Mouse (Mus musculus): ENCODE data around the gene Ube2s.
"Not testable (repeated sequence)": the region's sequence is repeated elsewhere in the genome, so short reads cannot be mapped to it uniquely, and the experiment has no call there.

Ube2s gene

DNA sequence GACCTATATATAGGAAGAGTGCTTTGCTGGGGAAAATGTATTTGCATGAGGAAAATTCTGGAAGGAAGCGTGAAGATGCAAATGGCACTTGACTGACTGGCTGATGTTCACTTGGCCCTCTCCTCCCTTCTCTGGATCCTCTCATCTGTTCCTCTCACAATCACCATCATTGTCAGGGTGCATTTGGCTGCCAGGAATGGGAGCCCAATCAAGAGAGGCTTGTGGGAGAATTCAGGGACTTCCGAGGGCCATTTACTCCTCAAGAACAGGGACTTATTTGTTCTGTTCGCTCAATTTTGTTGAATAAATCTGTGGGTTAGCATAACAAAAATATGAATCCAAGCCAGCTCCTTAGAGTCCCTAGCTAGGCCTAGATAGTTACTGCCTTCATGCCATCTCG is 9.3 kb upstream of the Ube2s start:
- no peak for DNase-seq (ENCODE audit: low spot score in 2 of 2)

DNA sequence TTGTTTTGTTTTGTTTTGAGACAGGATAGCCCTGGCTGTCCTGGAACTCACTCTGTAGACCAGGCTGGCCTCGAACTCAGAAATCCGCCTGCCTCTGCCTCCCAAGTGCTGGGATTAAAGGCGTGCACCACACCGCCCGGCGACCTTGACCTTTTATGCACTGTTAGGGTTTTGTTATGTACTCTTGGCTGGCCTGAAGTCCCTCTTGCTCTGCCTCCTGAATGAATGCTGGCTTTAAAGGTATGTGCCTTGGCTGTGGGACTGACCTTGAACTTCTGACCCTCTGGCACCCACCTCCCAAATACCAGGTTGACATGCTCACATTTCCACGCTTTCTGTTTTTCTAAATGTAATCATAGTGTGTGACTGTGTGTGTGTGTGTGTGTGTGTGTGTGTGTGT is 8.5 kb upstream of the Ube2s start:
- DNase-seq (ENCODE audit: low spot score in 2 of 2): not testable (repeated sequence)

DNA sequence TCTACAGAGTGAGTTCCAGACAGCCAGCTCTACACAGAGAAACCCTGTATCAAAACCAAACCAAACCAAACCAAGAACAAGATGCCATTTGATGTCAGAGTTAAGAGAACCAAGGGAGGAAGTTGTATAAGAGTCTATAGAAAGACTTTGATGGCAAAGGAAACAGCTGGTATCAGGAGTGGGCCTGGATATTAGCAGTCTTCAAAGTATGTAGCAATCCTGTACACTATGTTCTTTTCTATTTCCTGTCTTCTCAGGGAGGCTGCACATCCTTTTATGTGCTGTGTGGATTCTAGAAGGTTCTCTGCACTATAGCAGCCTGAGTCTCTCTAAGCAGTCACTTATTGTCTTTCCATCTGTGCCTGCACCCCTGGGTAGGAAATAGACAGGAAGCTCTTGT is 4.2 kb upstream of the Ube2s start:
- no peak for DNase-seq (ENCODE audit: low spot score in 2 of 2)

DNA sequence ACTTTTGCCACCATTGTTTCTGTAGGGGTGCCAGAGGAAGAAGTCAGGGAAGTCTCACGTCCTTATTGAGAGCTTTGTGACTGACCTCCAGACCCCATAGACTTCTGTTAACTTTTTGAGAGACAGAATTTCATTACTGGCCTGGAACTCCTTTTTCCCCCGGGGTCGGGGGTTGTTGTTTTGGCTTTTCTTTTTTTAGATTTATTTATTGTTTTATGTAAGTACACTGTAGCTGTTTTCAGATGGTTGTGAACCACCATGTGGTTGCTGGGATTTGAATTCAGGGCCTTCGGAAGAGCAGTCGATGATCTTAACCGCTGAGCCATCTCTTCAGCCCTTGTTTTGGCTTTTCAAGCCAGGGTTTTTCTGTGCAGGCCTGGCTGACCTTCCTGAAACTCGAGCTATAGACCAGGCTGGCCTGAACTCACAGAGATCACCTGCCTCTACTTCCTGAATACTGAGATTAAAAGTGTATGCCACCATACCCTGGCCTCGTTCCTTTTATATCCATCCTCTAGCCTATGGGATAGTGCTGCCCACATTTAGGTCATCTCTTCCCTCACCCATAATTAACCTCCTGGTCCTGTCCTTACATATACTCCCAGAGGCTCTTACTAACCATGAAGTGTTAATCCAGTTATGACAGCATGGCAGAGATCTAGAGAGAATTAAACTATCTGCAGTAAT is 858 bp upstream of the Ube2s start:
- DNase-seq (ENCODE audit: low spot score in 2 of 2): no peak

DNA sequence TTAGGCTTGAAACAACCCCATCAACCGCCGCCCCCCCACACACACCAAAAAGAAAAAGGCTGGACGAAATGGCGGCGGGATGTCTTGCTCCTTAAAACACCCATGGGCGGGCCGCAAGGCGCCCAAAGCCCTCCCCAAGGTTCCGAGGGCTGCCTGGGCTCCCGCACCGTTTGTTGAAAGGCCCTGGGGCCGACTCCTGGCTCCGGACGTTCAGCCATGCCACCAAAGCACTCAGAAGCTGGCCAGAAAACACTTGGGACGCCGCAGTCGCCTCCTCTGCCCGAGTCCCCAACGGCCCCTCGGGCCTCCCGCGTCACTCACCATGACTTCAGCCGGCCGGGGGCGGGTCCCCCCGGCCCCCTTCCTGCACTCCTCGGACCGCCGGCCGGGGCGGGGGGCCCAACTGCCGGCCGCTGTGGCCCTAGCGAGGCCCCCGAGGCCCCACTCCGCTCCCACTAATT is 518 bp downstream of the Ube2s start:
- DNase-seq (ENCODE audit: low spot score in 2 of 2): peak in 1 of 2 experiments; percentile 49

DNA sequence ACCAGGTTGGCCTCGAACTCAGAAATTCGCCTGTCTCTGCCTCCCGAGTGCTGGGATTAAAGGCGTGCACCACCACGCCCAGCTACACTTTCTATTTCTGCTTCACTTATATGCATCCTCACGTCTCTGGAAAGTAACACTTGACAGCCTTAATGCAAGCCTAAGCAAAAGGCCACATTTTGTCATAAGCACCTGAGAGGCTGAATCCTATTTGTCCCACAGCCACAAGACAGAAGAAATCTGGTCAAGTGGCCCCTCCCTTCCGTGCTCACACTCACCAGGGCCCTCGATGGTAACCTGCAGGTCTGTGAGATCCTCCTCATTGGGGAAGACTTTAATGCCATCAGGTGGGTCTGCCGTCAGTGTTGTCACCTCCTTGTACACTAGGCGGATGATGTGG is 1.3 kb downstream of the Ube2s start:
- not testable (repeated sequence) for DNase-seq (ENCODE audit: low spot score in 2 of 2)

DNA sequence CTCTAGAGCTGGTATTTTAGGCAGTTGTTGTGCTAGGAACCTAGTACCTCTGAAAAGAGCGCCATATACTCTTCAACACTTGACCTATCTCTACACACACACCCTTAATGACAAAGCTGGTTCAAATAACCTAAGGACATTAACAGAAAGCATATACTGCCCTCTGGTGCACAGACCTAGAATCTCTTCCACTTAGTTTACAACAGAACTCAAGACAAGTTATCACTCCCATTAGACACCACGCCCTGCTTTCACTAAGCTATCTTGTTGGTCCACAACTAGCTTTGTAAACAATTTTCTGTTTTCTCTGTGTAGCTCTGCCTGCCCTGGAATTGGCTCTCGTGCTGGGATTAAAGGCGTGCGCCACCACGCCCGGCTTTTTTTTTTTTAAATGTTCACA is 5.7 kb downstream of the Ube2s start:
- peak; percentile 42 to 65 for DNase-seq (ENCODE audit: low spot score in 2 of 2)

DNA sequence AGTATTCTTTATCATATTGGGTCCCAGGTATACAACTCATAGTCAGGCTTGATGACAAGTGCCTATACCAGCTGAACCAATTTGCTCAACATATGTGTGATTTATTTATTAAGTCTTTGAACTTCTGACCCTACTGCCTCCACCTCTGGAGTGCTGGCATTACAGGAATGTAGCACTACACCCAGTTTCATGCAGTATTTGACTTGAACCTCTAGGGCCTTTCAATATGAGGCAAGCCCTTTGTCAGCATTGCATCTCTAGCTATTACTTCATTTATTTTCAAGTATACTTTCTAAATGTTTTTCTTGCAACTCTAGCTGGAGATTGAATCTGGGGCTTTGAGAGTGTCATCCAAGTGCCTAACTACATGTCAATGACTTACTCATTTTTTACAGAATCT is 10.1 kb downstream of the Ube2s start:
- DNase-seq (ENCODE audit: low spot score in 2 of 2): no peak

DNA sequence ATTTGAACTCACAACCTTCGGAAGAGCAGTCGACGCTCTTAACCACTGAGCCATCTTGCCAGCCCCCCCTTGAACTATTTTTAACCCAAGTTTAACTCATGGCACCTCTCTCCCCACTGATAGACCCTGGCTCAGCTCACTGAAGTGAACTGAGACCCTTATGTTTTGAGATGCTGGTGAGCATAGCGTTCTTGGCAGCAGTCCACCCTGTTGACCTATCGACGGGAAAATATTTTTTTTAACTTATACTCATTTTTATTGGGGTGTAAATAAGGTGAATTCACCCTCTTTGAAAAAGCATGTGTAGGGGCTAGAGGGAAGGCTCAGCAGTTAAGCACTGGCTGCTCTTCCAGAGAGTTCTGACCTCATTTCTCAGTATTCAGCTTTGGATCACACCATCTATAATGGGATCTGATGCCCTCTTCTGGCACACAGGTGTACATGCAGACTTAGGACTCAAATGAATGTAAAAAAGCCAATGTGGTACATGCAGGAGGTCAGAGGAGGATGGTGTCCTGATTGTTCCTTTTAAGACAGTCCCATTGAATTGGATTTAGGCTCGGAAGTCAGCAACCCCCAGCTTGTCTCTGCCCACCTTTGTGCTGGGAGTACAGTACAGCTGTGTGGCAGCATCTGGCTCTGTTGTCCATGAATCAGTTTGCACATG is 16.5 kb downstream of the Ube2s start:
- peak; percentile 28 to 38 for DNase-seq (ENCODE audit: low spot score in 2 of 2)

DNA sequence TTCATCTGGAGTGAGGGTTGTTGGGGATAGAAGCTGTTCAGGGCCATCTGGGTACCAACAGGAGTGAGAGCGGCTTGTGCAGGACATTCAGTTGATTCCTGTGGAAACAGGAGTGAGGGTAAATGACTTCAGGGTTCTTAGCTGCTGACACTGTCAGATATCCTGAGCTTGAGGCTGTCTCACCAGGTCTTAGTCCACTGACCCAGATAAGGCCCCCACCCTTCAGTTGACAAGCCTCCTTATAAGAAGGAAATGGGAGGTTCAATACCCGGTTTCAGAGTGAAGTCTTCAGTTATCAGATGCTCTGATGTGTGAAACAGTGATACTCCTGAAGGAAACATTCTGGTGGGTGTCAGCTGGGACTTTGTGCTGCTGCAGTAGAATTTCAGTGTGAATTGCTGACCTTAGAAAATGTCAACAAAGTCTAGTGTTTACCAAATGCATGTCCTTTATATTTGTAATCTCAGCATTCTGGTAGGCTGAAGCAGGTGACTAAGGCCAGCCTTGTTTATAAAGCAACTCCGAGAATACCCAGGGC is 17.7 kb downstream of the Ube2s start:
- no peak for DNase-seq (ENCODE audit: low spot score in 2 of 2)

DNA sequence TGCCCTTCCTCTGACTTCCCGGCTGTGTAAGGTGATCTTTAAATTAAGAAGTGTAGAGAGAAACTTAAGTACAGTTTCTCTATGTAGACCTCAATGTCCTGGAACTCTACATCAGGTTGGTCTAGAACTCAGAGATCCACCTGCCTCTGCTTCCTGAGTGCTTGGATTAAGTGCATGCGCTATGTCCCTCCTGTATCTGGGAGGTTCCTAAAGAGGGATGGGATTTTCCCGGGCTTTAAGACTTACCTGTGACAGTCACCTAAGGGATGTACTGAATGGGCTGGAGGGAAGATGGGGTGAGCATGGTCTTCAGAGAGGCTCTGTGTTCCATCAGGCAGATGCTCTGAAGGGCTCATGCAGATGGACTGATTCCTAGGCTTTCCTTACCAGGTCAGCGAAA is 18.7 kb downstream of the Ube2s start:
- DNase-seq (ENCODE audit: low spot score in 2 of 2): no peak

DNA sequence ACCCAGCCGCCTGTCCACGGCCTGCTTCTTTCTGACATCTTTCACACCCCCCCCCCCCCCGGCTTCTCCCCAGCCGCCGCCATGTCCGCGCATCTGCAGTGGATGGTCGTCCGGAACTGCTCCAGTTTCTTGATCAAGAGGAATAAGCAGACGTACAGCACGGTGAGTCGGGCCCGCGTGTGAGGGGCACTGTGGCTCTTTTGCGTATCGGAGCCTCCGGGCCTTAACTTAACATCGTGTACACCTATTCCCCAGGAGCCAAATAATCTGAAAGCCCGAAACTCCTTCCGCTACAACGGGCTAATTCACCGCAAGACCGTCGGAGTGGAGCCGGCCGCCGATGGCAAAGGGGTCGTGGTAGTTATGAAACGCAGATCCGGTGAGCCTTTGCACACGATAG is 19.1 kb downstream of the Ube2s start:
- DNase-seq (ENCODE audit: low spot score in 2 of 2): not testable (repeated sequence)

DNA sequence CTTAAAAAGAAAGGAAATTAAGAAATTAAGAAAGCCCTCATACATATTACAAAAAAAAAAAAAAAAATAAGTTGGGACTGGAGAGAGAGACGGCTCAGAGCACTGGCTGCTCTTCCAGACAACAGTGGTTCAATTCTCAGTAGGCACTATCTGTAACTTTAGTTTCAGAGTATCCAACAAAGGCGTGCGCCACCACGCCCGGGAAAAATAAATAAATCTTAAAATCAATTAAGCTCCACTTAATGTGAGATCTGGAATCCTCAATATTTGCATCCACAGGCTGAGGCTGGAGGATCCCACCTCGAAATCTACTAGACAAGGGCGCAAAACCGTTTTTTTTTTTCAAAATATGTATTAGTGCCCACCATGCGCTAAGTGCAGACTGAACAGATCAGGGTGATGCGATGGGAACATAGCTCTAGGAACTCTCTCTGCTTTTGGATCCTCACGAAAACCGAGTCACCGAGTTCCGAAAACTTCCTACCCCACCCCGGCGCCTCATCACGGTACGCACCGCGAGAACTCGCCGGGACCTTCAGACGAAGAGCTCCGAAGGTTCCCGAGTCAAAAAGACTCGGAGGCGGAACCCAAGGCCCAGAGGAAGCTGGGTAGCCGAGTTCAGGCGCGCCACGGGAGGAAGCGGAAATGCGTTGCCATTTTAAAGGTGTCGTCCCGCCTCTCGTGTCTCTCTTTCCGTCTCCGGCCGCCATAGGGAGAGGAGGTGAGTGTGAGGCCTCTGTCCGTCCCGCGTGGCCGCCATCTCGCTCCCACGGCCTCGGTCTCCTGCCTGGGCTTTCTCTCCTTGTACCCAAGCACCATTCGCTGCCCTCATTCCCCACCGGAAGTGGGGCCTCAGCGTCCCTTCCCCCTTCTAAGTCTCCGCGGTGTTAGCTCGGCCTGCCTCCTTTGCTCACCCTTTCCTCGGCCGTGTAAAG is 19.8 kb downstream of the Ube2s start, which contains the start of gene Rpl28:
TSS of gene Rpl28 (plus strand) at position 597 of the 935 bp plus-strand sequence.
- peak; percentile 95 to 97 for DNase-seq (ENCODE audit: low spot score in 2 of 2)

DNA sequence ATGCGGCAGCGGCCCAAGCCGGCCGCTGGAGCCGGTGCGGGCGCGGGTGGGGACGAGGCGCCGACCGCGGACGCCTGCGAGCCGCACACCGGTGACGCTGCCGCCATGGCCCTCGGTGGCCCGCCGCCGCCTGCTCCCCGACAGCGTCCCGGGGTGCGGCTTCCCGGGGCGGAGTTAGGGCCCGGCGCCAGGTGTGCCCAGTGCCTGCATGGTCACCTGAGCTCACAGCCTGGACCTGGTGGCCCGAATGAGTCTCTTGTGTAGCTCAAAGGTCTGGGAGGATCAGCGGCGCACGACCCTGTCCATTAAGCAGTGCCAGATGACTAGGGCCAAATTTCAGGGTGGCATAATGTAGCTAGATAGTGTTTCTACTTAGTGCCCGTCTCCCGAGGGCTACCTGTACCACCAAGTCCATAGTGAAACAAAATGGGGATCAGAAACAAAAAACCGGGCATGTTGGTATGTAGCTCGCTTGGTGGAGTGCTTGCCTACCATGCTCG is 22.9 kb downstream of the Ube2s start, which contains the start of gene Tmem238:
TSS of gene Tmem238 (minus strand) at position 221 of the 500 bp plus-strand sequence.
- DNase-seq (ENCODE audit: low spot score in 2 of 2): peak; percentile 18 to 25

DNA sequence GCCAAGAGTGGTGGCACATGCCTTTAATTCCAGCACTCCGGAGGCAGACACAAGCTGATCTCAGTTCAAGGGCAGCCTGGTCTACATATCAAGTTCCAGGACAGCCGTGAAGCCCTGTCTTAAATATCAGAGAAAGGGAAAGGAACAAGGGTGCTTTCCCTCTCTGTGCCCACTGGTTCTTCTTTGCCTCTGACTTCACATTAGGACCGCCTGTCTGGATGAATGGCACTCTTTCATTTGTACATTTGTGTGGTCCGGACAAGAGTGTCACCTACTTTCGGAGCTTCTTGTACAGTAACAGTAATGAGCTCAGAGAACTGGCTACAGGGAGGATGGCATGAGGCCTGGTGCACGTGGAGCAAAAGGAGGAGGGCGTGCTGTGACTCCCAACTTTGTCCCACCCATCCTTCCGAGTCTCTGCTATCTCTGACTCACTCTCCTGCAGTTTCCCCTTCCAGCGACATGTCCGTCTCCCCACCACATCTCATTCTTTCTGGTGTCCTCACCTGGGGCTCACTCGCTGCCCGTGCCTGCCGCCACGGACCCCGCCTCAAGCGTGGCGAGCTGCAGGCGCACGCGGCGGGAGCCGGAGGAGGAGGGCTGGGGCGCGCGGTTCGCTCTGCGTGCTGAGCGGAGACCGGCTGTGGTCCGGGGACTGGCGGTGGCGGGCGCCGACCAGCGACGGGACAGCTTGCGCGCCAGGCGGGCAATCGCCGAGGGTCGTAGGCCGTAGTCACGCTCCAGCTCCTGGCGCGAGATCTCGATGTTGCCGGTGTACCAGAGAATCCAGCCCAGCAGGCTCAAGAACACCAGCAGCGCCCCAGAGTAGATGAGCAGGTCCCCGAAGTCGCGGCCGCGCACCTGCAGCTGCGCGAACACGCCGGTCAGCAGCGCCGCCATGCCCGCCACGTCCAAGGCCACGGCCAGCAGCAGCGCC is 23.6 kb downstream of the Ube2s start:
- DNase-seq (ENCODE audit: low spot score in 2 of 2): peak; percentile 31 to 49

DNA sequence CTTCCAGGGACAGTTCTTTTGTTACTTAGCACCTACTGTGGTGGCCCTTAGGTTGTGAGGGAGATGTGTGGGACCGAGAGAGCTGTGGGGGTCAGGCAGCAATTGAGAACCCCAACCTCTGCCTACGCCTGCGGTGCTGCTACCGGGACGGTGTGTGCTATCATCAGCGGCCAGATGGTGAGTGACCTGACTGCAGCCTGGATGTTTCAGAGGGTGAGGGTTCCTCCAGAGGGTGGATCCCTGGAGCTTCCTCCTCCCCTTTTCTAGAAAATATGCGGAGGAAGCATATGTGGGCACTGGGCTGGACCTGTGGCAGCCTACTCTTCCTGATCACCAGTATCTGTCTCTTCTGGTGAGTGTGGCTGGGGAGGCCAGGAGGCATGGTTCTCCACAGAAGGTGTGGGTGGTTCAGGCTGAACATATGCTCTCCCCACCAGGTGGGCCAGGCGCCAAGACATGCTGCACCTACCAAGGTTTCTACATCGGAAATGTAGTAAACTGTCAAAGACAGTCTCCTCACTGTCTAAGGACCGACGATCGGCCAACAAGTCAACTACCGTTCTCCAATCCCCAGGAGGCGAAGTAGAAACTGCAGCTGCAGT is 28.6 kb downstream of the Ube2s start:
- DNase-seq (ENCODE audit: low spot score in 2 of 2): no peak

DNA sequence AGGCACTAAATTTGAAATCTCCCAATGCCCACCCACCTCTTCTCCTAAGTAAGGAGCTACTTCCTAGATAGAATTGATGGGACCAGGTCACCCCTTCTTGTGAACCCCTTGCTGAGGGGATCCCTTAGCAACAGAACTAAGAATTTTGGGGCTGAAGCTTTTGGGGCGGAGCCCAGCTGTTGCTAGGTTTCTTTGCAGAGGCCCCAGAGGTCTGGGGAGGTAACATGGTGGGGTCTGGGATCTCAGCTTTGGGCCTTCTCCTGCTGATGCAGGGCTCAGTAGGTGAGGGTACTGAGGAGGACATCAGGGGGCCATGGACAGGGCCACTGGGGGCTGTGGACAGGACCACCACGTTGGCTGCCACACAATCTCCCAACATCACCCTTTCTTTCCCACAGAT is 29.6 kb downstream of the Ube2s start, which contains the start of the genes Il11 and Tmem190:
TSS of gene Il11 (minus strand) at position 101 of the 400 bp plus-strand sequence.
TSS of gene Tmem190 (plus strand) at position 179 of the 400 bp plus-strand sequence.
- DNase-seq (ENCODE audit: low spot score in 2 of 2): no peak

DNA sequence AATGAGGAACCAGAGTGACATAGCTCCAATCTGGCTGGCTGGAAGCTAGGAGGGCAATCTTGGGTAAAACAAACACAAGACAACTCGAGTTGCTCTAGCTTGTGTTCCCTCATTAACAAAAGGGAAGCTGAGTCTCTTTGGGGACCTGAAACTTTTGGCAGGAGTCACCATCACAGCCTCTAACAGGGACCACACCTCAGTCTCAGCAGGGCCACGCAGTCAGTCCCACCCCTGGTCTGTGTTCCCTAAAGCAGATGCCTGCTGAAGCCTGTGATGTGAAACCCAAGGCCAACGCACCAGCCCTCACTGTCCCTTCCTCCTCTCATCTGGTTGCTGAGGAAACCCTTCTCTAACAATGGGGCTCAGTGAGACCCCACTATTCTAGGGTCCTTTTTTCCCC is 30.3 kb downstream of the Ube2s start:
- DNase-seq (ENCODE audit: low spot score in 2 of 2): no peak

DNA sequence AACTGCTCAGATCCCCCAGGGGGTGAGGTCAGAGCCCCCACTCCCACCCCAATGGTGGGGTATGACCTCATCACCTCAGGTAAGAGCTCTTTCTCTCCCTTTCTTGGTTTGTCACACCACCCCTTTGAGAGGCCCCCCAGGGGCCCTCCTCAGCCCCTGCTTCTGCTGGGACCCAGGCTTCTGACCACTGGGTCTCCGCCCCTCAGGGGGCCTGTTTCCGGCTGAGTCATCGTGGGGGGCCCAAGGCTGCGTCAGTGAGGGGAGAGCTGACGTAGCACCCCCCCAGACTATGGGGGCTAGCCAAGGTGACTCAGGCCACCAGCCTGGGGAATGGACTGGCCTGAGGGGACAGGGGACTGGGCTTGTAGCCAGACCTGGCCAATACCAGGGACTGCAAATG is 32.5 kb downstream of the Ube2s start:
- no peak for DNase-seq (ENCODE audit: low spot score in 2 of 2)

Data from spleen, postnatal 36 days (tissue).